Mouse (Mus musculus) testis, adult 2 months (tissue): ENCODE measurements around the gene Pp2d1.

Experiments used
- CTCF ChIP-seq: fragments of 200-500 bp; IDR thresholded peaks from 2 replicates; pipeline ENCODE4 v1.5.1; 2012; ENCODE audit warnings: low read depth, mild to moderate bottlenecking, inconsistent platforms, low read length, moderate library complexity; ENCODE audit not compliant: control insufficient read depth, insufficient read depth, insufficient replicate concordance
- POLR2A ChIP-seq: fragments of 200-500 bp; IDR thresholded peaks from 2 replicates; pipeline ENCODE4 v1.6.1; 2012; ENCODE audit warnings: low read depth, mild to moderate bottlenecking, inconsistent platforms, low read length, moderate library complexity; ENCODE audit not compliant: control insufficient read depth

GRCm38 (mm10) chr17:53465569-53465968 is 73.7 kb downstream of the Pp2d1 start:
- TF ChIP-seq CTCF = peak; percentile 34; the same call in 1 of the 2 replicates
- no peak for TF ChIP-seq POLR2A
